Mouse (Mus musculus) kidney, adult 2 months (tissue): Measurements from ENCODE around the gene Carns1. TPM values are rescaled to one million over a fixed set of nuclear protein-coding genes. Genes with fewer than 3 reads are reported as not detected.
A peak's percentile ranks its signal among the peaks of the same experiment; 100 is the strongest.

Experiments
- DNase-seq: peaks from one replicate; pipeline ENCODE4 v3.0.0; 2021
- H3K27ac ChIP-seq: fragments of 200-500 bp; 2 replicates; pipeline ENCODE4 v1.5.1; 2012; ENCODE audit warnings: low read depth, low read length, control low read depth, inconsistent platforms; ENCODE audit not compliant: insufficient read depth
- H3K27me3 ChIP-seq: fragments of 200-500 bp; replicated peaks from 2 replicates; pipeline ENCODE4 v1.6.1; 2012; ENCODE audit warnings: mild to moderate bottlenecking, moderate library complexity, low read length, inconsistent platforms; ENCODE audit not compliant: control insufficient read depth, insufficient read depth
- H3K36me3 ChIP-seq: fragments of 200-500 bp; 2 replicates; pipeline ENCODE4 v1.6.1; 2012; ENCODE audit warnings: mild to moderate bottlenecking, moderate library complexity, low read length, inconsistent platforms; ENCODE audit not compliant: control insufficient read depth, insufficient read depth
- H3K4me1 ChIP-seq: fragments of 200-500 bp; 2 replicates; pipeline ENCODE4 v1.6.1; 2011; ENCODE audit warnings: low read length; ENCODE audit not compliant: control insufficient read depth, insufficient read depth
- H3K4me3 ChIP-seq: fragments of 200-500 bp; 2 replicates; pipeline ENCODE4 v1.5.1; 2011; ENCODE audit warnings: mild to moderate bottlenecking, low read depth, low read length, control low read depth; ENCODE audit not compliant: insufficient read depth
- CTCF ChIP-seq: fragments of 200-500 bp; conservative IDR thresholded peaks from 2 replicates; pipeline ENCODE4 v1.5.1; 2011; ENCODE audit warnings: low read depth, mild to moderate bottlenecking, control low read depth, low read length, moderate library complexity, mixed read lengths; ENCODE audit not compliant: insufficient read depth, insufficient read length
- POLR2A ChIP-seq: fragments of 200-500 bp; IDR thresholded peaks from one replicate; pipeline ENCODE4 v1.6.1; 2011; ENCODE audit warnings: low read depth, low read length, control low read depth
- WGBS: fragments of 180-500 bp; shearing (Covaris S2); methylation state at CpG from one replicate; pipeline ENCODE4 v1.1.7; 2018; 5-methylcytosine and 5-hydroxymethylcytosine counted together
- polyA plus RNA-seq: library from polyadenylated mRNA; depleted of rRNA; stranded (reverse); fragments of >200 nt; gene quantifications from 2 replicates; pipeline ENCODE4 v1.2.3, GENCODE M21; 2012

The Carns1 gene
- polyA plus RNA-seq, 1 experiment, result 3.8 TPM

GRCm38 (mm10) chr19:4202149-4202548, 26.9 kb upstream of the Carns1 start:
- Histone ChIP-seq H3K4me1 (peaks cover 14% of the 10 kb centered on the region), H3K27ac (no peak overlapping the region), H3K4me3 (peak overlapping the region; percentile 65; the same call in 1 of the 2 replicates), H3K36me3 (no peaks in the 10 kb centered on the region), H3K27me3 (no peaks in the 10 kb centered on the region)
- no peak for DNase-seq
- TF ChIP-seq CTCF, result no peak
- no peak for TF ChIP-seq POLR2A
- WGBS, result 48% methylated on average over 7 of the region's 7 CpGs

- peak within 1 kb of the TSS; percentile 65 for H3K4me3 ChIP-seq
- peaks cover 14% of the 10 kb centered on the region for H3K4me1 ChIP-seq
- no peaks in the 10 kb centered on the region for H3K27me3 ChIP-seq
- H3K36me3 ChIP-seq, result no peaks in the 10 kb centered on the region
- peak within 1 kb of the TSS; percentile 54 for H3K27ac ChIP-seq
- DNase-seq, result peak; percentile 99
- under 1% methylated on average over 34 of the region's 34 CpGs for WGBS
- TF ChIP-seq POLR2A, result peak; percentile 75
- TF ChIP-seq CTCF, result no peak
These were observed 26.1 kb upstream of the Carns1 start, which contains the start of gene Rad9a for GRCm38 (mm10) chr19:4201291-4201909. Gene Rad9a (minus strand): TSS chr19:4201662.

GRCm38 (mm10) chr19:4197180-4197579, 21.9 kb upstream of the Carns1 start:
- Histone ChIP-seq H3K36me3 (peaks cover 2% of the 10 kb centered on the region; the same call in 1 of the 2 replicates), H3K27me3 (no peaks in the 10 kb centered on the region), H3K27ac (no peak overlapping the region), H3K4me3 (no peak overlapping the region), H3K4me1 (peaks cover 21% of the 10 kb centered on the region)
- TF ChIP-seq CTCF (no peak), POLR2A (no peak)
- 63% methylated on average over 3 of the region's 3 CpGs for WGBS
- no peak for DNase-seq

- Histone ChIP-seq H3K4me3 (no peak overlapping the region), H3K4me1 (peaks cover 16% of the 10 kb centered on the region), H3K27me3 (no peaks in the 10 kb centered on the region), H3K36me3 (peaks cover 2% of the 10 kb centered on the region; the same call in 1 of the 2 replicates), H3K27ac (no peak overlapping the region)
- TF ChIP-seq POLR2A, result no peak
- TF ChIP-seq CTCF, result no peak
- WGBS, result 20% methylated on average over 5 of the region's 5 CpGs
- DNase-seq, result peak; percentile 43
These were observed 21.3 kb upstream of the Carns1 start for GRCm38 (mm10) chr19:4196548-4196947.

- 53% methylated on average over 2 of the region's 2 CpGs for WGBS
- no peak for DNase-seq
- Histone ChIP-seq H3K4me1 (peaks cover 19% of the 10 kb centered on the region), H3K36me3 (peaks cover 2% of the 10 kb centered on the region; the same call in 1 of the 2 replicates), H3K27me3 (no peaks in the 10 kb centered on the region), H3K27ac (no peak overlapping the region), H3K4me3 (no peak overlapping the region)
- TF ChIP-seq POLR2A, result no peak
- TF ChIP-seq CTCF, result no peak
These were observed 20.8 kb upstream of the Carns1 start for GRCm38 (mm10) chr19:4196048-4196447.

GRCm38 (mm10) chr19:4194776-4195650, 19.7 kb upstream of the Carns1 start:
- no peak overlapping the region for H3K27ac ChIP-seq
- peak; percentile 42 for DNase-seq
- peaks cover 11% of the 10 kb centered on the region; the same call in 1 of the 2 replicates for H3K4me1 ChIP-seq
- no peaks in the 10 kb centered on the region for H3K27me3 ChIP-seq
- 76% methylated on average over 12 of the region's 12 CpGs for WGBS
- TF ChIP-seq CTCF, result no peak
- no peak for TF ChIP-seq POLR2A
- no peak overlapping the region for H3K4me3 ChIP-seq
- H3K36me3 ChIP-seq, result peaks cover 2% of the 10 kb centered on the region; the same call in 1 of the 2 replicates

GRCm38 (mm10) chr19:4194021-4194724, 18.9 kb upstream of the Carns1 start:
- peaks cover 11% of the 10 kb centered on the region; the same call in 1 of the 2 replicates for H3K4me1 ChIP-seq
- no peak for DNase-seq
- no peak overlapping the region for H3K27ac ChIP-seq
- TF ChIP-seq CTCF (no peak), POLR2A (no peak)
- 85% methylated on average over 8 of the region's 8 CpGs for WGBS
- H3K27me3 ChIP-seq, result no peaks in the 10 kb centered on the region
- H3K36me3 ChIP-seq, result peaks cover 2% of the 10 kb centered on the region; the same call in 1 of the 2 replicates
- no peak overlapping the region for H3K4me3 ChIP-seq
